Mouse (Mus musculus): ENCODE data around the gene Map1b.

Gene Map1b

DNA sequence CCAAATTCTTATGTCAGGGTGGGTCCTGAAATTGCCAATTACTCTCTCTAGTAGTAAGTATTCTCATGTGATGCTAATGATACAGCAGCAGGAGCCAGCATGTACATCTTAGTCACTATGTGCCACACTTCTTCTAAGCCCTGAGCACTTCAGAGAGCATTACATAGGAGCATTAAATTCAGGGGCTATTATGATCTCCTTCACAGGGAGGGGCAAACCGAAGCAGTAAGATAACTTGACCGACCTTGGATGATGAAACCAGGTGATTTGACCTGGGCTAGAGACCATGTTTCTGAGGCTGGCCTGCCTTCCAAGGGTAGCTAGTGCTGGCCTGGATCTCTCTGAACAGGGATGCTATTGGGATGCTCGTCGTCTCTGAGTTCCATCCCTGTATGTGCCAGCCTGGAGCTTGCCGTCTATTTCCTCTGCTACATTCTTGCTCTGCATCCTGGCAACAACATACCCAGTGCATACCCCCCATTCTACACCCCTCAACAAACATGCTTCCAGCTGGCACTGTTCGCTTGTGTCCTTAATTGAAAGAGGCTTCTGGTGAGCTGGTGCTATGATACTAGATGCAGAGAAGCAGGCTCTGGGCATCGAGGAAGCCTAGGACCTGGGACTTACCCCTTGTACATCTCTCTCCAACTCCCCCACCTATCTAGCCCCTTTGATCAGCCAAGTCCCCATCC lies 72.7 kb downstream of the Map1b start:
- no peak for DNase-seq

DNA sequence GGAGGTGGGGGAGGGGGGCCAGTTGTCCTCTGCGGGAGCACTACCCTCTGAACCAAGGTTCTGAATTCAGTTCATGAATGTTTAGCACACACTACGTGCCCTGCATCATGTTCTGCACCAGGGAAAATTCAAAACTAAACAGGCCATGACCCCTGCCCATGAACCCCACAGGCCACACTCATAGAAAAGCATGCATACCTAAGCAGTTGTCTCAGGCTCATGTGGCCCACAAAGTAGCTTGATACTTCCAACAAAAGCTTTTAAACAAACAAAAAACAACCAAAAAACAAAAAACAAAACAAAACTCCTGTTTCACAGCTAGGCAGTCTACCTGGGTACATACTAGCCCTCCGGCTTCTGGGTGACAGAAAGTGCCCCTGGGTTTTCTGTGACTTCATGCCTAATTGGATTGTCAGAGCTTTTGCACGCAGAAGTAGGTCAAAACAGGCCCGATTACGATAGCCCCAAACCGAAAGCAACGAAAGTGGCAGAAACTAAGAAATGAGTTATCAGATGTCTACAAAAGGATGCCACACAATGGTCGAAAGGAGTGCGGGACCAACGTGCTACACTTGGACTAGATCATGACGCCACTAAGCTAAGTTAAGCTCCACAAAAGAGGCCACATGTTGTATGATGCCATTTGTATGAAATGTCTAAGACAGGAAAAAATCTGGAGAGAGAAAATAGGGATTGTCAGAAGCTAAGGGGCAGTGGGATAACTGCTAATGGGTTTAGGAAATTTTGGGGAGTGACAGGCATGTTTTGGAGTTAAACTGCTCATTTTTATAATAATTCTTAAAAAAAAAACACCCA lies 73.7 kb downstream of the Map1b start:
- no peak for DNase-seq

DNA sequence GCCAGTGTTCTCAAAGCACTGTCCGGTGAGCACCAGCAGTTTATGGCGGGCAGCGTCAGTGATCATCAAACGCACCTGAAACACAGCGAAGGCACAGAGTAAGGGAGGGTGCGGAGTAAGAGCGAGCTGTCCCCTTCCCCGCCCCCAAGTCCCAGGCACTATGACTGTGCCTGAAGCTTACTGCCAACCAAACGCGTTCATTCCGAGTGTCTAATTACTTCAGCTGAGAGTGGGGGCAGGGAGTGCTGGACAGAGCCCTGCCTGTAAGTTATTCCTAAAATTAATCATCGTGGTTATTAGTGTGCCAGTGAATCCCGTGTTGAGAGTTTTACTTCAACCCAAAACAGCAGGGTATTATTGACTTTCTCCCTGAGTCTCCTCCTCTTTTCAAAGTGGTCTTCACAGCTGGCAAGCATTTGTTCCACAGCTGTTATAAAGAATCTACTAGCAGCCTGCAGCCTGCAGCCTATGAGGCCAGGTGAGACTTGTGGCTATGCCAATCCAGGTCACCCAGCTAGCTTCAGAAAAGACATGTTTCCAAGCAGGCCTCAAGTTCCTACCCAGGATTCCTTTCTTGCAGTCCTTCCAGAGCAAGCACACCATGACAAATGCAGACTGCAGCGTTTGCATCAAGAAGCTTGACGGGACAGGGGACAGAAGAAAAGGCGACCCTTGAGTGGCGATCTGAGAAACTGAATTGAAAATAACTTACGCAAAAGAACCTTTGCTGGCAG lies 74.5 kb downstream of the Map1b start:
- DNase-seq, result no peak

DNA sequence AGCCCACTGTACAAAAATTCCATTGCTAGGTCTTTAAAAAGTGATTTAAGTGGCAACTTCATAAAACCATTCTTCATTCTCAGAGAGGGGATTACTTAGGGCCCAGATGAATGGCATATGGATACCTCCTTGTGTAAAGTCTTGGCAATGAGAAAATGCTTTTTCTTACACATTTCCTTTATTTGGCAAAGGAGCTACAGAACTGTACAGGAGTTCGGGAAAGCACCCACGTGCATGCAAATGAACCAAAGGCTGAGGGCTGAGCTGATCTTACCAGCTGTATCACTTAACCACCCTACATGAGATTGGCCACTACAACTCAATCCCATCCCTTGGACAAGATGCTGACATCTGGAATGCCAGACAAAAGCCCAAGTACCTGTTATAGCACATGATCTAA lies 76.1 kb downstream of the Map1b start:
- DNase-seq, result no peak

DNA sequence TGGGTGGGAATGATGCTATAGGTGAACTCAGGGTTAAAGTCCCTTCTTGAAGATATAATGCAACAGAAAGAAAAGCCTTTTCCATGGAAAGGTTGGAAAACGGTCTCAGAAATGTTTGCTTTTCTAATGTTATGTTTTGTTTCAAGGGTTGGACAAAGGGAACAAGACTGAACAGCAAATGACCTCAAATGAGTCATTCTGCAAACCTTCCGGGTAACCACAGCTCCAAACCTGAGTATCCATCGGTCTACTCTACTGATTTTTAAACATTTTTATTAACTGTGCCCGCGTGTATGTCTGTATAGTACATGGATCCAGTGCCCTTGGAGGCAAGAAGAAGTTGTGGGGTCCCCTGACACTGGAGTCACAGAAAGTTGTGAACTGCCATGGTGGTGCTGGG lies 77.0 kb downstream of the Map1b start:
- DNase-seq, result no peak

DNA sequence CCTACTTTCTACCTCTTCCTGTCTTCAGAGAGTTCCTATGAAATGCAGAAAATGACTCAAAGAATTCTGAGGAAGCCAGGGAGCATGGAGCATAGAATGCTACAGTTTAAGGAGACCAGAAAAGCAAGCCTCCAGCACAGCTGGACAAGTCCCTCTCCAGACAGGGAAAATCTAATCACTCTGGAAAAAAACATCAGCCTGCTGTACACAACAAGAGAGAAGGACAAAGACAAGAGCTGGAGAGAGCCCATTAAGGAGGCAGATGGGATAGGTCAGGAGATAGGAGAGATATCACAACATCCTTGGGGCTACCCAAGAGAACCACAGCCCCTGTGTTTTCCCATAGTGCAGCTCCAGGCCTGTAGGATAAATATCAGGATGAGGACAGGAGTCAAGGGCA lies 79.3 kb downstream of the Map1b start:
- no peak for DNase-seq

DNA sequence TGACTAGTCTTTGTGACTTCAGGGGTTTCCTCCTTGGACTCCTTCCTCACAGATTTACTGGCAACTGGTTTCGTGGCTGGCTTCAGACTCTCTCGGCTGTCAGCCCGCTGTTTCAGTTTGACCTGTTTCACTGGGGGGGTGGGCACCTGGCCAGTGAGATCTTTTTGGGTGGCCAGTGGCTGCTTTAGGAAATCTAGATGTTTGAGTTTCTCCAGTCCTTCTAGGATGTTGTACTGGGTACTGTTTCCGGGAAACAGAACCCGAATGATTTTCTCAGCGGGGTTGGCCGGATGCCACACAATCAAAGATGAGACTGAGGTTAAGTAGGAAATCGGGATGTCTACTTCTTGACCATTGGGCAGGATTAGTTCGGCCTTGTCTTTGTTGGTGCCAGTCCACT lies 81.8 kb downstream of the Map1b start:
- DNase-seq, result no peak

DNA sequence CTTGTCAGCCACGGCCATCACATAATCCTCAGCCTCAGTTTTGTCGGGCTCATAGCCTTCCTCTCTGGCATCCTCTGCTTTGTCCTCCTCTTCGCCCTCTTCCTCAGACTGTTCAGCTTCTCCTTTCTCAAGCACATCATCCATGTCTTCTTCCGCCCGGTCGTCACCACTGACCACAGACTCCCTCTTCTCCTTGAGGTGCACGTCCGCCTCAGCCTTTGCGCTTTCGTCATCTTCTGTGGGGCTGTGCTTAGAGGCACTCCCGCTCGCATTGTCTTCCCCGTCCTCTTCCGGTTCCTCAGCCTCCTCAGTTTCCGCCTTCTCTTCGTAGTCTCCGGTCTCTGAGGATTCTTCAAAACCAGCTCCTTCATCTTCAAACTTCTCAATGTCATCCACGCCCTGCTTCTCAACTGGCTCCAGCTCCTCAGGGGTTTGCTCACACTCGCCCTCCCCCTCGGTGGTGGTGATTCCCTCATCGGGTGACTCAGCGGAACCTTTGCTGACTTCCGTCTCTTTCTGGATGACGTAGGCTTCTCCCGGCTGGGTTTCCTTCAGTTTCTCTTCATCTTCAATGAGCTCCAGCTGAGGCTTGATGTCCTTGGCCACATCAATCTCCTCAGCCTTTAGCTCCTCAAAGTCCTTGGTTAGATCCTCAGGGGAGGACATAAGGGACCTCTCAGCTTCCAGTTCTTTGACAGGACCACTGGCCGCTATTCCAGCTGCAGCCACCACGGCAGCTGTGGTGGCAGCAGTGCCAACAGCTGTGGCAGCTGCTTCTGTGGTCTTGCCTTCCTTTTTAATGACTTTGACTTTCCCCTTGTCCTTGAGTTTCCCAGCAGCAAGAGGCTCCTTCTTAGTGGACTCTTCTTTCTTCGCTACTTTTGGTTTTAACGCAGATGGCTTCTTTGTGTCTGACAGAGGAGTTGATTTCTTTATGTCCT lies 83.0 kb downstream of the Map1b start:
- DNase-seq, result no peak

DNA sequence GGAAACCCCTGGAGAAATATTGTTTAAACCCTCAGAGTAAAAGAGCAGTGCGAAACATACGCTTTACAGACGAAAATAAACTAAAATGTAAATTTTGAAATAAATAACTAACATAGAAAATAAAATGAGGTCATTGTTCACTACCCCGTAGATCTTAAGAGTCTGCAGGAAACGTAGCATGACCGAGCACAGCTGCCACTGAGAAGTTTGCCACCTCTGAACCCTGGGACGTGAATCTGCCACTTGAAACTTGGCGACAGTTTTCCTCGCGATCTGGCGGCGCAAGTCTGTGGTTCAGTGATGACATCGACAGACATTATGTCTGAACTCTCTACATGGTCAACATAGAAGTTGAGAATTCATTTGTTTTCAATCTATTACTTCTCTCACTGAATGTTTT lies 92.8 kb downstream of the Map1b start:
- DNase-seq, result no peak

DNA sequence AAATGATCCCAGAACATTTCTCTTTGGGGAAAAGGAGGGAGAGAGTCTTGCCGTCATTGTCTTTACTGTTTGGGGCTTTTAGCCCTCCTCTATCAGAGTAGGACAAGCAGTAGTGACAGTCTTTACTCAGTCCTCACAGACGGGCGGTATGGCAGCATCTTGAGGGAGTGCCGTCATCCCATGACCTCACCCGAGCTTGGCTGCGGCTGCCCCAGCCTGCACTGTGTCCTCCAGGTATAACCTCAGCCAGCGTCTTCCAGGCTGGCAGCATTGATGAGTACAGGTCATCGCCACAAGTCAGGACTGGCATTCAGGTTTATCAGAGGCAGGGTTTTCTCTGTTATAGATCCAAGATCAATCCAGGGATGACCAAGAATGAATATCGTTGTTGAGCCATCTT lies 99.7 kb downstream of the Map1b start:
- no peak for DNase-seq

DNA sequence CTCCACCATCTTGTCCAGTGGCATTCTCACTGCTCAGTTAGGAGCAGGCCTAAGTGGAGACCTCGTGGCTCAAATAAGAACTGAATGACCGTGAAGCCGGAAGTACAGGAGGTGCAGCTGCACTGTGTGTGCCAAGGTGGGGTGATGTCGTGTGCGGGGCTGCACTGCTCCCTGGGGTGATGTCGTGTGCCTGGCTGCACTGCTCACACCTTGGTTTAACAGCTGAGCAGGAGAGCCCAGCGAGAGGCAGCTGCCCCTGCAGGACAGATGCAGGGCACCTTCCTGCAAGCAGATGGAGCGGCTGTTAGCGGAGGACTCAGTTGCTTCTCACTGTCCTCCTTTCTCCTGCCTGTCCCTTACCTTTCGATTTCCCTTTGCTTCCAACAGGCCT lies 102.0 kb downstream of the Map1b start:
- DNase-seq, result no peak

DNA sequence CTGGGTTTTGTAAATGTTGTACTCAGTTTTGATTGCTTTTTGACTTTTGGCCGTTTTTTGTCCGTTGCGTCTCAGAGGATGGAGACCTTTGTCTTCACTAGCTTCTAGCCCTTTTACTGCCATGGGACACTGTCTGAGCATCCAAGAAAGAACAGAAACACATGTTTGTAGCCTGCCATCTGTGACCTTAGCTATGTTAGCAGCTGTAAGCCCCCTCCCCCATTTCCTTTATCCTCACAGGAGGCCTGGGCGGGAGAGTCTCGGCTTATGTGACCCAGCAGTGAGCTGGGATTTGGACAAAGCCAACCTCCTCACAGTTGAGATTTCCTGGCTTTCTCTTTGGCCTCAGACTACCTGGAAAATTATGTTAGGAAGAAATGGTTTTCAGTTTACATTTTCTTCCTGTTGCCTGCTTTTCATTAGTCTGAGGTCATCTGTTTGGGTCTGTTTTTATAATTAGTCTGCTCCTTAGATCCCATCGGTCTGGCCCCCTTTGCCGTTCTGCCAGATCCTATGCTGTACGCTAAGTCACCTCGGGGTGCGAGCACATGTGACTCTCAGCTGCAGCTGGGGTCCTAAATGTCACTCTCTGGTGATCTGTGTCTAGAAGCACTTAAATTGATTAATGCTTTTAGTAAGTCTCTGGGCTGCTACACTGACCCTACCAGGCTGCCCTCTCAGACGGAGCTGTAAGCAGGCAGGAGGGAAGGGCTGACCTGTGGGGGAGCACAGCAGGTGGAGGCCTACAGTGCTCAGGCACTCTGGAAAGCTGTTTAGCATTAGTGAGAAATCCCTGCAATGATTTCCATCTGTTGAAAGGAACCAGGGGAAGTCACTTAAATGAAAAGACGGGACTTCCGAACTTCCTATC lies 102.6 kb downstream of the Map1b start:
- no peak for DNase-seq

DNA sequence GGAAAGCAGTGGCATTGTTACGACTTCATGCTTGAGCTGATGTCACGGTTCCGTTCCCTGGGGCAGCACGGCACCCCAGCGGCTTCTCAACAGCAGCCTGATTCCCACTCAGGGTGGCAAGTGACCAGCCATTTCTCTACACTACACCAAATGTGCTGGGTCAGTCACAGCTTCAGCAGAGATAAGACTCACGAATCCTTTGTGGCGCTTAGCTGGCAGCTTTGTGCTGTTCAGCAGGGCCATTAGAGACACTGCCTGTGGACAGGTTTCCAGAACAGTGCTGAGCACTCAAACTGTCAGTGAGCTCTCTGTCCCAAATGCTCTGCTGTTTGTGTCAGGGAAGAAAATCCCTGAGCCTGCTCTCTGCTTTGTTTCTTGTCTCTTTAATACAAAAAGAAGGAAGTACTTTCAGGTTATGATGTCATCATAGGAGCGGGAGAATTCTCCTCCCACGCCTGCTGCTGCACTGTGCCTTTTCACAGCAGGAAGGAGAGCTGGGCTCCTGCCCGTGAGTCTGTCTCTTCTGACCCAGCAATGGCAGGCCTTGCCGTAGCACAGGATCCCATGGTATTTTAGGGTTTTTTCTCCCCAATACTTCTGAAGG lies 103.8 kb downstream of the Map1b start:
- DNase-seq, result peak; percentile 66

DNA sequence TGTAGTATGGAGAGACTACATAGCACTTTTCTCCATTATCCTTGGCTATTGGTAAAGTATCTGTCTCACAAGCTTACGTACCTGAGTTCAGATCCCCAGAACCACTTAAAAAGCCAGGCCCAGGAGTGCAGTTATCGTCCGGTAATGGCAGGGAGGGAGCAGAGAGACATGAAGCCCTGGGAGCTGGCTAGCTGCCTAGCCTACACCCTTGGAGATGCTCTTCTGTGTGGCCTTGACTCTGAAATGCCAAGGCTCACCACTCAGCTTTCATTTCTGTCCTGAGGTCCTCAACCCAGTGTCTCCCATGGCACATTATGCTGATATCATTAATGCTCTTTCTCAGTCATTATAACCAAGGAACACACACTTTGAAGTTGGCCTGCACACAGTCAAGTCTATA lies 104.6 kb downstream of the Map1b start:
- DNase-seq, result peak; percentile 43

DNA sequence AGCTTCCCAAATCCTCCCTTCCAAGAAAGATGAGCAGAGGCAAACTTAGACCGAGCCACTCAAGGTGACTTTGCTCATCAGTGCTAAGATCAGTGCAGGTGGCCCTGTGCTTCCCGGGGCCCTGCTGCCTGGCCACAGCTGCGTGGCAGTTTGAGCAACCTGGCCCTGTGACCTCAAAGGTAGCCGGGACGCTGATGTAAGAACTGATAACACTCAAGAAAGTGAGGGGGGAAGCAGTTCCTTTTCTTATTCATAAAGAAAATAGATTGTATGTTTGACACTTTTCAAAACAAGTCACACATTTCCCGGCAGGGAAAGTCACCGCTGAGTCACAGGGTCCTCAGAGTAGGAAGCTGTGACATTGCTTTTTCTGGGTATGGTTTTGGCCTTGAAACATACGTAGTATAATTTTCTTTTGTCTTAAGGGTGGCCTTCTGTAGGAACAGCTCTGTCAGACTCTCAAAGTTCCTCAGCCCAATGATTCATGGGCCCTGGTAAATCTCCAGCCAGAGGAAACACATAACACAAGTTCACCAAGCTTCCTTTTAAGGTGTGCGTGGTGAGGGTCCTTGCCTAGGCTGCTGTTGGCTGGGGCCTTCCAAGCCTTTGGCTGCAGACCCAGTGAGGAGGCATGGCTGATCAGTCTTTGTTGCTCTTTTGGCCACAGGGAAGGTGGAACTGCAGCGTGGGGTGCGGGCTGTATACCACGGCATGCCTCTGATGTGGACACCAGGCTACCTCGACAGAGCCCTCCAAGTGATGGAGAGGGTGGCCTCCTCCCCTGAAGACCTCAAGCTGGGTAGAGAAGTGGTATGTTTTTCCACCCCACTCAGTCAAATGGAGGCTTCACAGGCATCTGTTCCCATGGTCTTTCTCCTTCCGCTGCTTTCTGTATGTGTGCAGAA lies 105.5 kb downstream of the Map1b start:
- DNase-seq, result no peak

DNA sequence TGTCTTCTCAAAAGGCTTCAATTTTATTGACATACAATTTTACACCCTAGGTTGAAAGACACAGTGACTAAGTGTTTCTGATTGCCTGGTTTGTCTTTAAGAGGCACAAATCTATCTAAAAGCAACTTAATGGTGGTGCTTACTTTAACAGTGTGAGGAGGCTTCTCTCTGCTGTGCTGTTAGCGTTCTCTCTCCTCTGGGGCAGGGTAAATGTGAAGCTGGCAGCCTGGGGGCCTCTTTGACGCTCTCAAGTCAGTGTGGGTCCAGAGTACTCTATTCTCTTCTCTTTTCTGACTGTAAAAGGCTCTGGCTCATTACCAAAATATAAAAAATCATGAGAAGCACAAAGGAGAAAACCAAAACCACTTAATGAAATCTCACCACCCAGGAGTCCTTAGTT lies 107.1 kb downstream of the Map1b start:
- no peak for DNase-seq

DNA sequence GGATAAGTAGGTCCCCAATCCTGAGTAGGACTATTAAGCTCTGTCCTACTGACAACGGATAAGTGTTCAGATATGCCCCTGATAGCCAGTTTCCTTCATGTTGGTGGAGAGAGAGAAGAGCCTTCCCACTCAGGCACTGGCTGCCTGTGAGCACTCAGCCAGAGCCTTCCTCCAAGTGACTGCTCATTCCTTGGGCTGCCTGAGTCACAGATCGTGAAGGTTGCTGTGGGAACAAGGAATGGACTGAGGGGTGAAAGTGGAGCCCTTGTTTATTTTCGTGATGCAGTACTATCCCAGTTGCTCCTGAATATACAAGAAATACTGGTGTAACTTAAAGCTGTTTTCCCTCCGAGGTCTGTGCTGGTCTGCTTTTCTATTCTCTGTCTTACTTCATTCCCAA lies 117.0 kb downstream of the Map1b start:
- no peak for DNase-seq

DNA sequence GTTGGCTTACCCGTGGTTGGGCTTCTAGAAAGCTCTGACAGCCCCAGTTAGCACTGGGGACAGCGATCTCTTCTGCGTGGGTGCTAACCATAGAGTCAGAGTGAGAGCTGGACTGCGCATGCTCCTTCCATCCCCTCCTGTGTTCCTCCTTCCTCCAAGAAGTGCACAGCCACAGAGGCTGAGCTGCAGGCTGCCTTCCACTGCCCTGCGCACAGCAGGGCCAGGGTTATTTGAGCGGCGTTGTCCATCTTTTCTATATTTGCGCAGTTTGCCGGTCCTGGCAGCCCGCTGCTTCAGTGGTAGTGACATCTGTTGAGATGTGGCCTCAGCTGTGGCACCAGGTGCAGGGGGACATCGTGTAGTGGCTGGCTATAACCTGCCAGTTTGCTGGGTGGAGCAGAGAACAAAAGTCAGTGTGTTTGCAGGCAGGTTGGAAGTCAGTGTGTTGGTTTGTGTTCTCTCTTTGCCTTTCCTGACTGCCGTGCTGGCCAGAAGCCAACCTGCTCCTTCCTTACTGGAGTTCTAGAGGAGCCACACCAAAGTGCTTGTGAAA lies 118.1 kb downstream of the Map1b start:
- DNase-seq, result peak; percentile 53

DNA sequence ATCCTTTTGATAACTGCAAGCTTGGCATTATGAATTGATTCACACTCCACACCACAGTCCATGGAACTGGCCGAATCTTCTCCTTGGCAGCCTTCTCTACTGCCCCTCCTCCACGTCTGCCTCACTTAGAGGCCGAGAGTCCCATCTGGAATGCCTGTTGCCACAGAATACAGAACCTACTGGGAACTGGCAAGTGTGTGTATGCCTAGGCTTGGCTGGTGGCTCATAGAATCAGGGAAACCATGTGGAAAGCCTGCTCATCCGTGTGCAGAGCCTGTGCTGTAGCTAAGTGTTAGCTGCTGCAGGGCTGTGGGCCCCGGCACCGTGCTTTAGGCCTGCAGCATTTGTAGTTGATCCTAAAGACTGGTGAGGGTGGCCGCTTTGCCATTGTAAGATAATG lies 119.1 kb downstream of the Map1b start:
- DNase-seq, result peak; percentile 72

DNA sequence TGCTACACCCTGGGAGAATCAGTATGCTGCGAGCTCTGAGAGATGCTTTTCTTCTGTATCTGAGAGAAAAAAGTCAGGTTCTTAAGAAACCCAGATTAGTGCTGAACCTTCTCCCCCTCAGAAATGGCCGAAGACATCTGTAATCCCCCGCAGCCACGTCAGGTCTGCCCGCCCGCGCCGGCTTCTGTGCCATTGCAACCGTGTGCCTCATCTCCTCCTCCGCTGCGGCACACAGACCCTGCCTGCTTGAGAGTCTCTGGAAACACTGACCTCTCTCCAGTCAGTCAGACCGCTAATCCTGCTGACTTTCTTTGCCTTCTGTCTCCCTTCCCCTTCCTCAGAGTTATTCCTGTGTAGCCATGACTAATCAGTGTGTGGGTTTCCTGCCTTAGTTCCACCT lies 120.8 kb downstream of the Map1b start:
- DNase-seq, result no peak
